Mouse (Mus musculus): ENCODE results near the gene Cnot6.

Cnot6 gene

DNA sequence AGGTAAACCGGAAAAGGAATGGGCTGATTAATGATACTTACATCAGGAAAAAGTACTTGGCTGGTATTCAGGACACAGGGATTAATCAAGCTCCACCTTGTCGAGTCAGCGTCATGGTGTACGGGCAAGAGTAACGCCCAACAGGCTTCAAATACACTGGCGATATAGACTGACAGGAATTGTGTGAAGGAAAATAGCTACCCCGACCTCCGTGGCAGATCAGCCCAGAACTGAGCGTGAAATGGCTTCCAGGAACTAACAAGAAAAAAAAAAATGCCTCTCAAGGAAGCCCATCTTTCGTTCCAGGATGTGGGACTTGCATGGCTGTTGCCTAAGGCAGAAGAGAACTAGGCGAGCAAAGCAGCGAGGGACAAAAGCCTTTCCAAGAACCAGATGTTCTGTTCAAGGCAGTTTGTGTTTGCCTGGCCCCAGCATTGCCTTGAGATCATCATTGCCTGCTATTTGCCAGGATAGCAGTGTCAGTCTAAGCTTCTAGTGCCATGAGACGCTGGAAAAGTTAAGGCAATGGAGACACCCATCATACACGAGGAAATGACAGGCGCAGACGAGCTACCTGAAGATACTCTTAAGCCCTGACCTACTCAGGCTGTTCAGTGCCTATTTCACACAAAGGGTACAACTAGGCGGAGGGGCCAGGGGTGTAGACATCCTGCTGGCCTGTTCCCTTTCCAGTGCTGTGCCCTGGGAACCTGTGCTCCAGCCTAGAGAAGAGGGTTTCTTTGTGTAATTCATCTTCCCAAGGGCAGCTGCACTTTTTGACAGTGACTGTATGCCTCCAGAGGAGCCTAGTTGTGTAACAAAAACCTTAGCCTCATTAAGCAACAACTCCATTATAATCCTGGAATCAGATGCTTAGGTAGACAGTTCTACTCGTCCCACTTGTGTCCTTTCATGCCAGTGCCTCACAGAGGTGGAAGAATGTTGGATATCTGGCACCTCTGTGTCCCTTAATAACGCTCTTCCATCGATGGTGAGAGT lies 1.1 kb upstream of the Cnot6 start:
- peak; percentile 33 to 48 for DNase-seq

DNA sequence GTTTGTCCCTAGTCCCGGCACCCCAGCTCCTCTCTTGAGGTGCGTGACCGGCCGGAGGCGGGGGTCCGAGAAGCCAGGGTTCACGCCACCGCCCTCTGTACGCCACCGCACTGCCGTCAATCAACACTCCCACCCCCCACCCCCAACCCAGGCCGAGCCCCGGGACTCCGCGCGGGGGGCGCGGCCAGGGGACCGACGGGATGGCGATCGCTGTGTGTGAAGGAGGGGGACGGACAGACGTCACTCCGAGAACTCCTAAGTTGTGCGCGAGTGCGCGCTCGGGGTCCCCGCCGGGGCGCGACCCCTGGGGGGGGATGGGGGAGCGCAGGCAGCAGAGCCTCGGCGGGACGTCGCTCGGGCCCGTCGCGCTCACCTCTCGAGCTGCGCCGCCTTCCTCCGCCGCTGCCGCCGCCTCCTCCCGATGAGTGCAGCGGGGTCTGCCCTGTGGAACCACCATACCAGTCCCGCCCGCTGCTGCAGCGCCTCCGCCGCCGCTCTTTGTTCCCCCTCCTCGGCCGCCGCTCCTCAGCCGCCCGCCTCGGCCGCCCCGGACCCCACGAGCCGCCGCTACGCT lies 455 bp downstream of the Cnot6 start:
- DNase-seq: peak; percentile 53 to 70

DNA sequence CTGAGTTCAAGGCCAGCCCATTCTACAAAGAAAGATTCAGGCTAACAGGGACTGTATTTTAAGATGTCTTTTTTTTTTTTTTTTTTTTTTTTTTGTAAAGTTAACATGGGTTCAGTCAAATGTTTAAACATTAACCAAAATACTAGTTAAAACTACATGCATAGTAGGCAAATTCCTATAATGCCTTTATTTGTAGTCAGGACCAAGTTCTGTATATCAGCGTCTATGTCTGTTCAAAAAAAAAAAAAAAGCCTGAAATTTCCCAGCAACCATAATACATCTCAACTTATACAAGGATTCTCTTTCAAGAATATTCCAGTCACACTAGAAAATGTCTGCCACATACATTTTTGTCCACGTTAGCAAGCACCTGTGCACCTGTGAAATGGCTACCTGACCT lies 1.9 kb downstream of the Cnot6 start:
- no peak for DNase-seq

DNA sequence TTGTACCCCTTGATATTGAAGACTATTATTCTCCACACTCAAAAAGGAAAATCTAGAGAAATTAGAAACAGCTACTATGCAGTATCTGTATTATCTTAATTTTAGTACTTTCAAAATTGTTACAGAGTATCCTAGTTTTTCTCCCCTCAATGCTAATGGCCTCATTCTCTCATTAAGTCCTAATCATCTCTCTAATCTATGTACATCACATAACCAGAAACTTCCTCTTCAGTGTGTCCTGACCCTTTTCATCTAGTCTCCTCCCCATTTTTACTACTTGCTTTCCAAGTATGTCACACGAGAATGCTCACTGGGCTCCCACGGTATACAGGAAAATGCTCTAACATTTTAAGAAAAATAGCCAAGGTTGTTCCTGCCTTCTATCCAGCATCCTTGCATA lies 4.7 kb downstream of the Cnot6 start:
- DNase-seq: no peak

DNA sequence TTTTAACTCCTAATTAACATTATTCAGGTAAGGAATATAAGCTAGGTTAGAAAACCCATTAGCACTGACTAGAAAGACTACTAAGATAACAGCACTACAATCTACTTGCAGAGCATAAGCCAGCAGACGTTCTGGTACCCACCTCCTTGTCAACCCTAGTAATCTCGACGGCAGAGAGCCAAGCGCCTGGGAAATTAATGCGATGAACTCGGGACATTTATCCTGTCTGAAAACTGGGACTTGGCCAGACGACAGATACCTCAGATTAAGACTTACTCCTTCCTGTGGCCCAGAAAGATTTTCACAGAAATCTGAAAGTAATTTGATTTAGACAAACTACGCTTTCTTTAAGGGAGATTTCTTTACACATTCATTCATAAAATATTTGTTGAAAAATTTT lies 7.7 kb downstream of the Cnot6 start:
- no peak for DNase-seq

DNA sequence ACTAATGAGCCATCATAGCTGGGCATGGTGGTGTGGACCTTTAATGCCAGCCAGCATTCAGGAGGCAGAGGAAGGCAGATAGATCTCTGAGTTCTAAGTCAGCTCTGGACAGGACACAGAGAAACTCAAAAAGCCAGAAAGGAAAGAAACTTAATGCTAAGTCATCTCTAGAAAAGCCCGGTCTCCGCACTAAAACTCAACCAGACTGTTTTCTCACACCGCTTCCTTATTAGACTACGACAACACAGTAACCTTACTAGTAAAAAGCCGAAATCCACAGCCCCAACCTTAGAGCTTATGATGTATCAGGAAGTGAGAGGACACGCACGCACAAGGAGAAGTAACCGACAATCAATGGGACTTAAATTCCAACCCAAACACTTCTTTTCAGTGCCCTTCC lies 10.5 kb downstream of the Cnot6 start:
- no peak for DNase-seq

DNA sequence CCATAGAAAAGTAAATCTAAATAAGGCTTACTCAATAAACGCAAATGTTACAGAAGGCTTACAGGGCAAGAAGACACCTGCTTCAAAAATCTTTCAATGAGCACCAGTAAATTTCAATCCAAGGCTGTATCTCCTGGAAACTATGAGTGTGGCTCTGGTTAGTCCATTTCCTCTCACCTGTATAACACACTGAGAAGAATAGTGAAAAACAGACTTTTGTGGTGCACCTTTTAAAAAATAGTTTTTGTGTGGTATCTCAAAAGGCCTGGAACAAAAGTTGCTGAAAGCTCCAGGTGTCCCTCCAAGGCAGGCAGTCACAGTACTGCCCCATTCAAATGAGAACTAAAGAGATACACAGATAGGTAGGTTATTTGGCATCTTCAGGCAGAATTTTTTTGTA lies 13.4 kb downstream of the Cnot6 start:
- DNase-seq: no peak

DNA sequence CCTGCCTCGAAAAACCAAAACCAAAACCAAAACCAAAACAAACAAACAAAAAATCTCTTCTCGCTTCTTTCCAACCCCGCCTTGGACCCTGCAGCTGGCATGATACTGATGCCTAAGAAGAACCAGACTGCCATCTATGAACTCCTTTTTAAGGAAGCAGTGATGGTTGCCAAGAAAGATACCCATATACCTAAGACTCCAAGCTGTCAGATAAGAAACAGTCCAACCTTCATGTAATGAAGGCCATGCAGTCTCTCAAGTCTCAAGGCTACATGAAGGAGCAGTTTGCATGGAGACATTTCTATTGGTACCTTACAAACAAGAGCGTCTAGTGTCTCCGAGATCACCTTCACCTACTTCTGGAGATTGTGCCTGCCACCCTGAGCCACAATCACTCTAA lies 14.7 kb downstream of the Cnot6 start:
- no peak for DNase-seq

DNA sequence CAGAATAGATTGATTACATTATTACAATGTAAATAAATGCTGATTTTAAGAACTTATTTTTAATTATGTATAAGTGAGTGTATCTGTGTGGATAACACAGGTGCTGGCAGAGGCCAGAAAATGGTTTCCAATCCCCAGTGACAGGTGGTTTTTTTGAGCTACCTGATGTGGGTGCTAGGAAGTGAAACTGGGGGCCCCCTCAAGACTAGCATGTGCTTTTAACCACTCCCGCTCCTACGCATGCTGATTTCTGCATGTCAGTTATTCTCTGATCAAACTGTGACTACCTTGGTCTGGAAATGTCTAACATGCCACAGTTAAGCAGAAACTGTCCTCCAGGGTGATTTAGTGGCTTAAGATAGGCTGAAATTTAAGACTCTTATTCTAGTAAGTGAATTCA lies 16.1 kb downstream of the Cnot6 start:
- DNase-seq: no peak

DNA sequence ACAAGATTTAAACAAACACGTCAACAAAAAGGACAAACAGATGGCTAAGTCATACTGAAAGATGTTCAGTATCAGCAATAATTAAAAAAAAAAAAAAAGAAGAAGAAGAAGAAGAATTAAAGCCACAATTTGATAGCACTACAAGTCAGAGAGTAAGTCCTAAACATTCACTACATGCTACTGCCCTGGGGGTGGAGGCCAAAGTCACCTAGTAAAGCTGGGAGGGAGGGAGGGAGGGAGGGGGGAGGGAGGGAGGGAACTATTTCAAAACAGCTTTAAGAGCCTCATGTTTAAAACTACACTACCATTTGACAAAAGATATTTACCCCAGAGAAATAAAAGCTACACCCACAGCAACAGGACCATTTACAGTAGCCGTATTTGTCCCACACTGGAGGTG lies 16.8 kb downstream of the Cnot6 start:
- no peak for DNase-seq

DNA sequence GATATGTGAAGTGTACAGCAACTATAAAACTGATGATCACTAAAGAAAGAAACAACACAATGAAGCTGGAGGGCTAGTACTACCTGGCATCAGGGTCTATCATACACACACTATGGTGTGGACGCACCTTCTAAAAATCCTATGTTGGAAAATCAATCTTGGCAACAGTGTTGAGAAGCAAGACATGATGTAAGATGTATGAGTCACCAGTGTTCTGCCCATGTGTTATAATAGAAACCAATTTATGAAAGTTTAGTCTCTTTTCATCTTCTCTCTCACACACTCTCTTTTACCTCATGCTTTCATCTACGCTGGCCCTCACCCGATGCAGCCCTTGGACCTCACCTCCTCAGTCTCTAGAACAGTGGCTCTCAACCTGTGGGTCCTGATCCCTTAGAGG lies 17.5 kb downstream of the Cnot6 start:
- no peak for DNase-seq

DNA sequence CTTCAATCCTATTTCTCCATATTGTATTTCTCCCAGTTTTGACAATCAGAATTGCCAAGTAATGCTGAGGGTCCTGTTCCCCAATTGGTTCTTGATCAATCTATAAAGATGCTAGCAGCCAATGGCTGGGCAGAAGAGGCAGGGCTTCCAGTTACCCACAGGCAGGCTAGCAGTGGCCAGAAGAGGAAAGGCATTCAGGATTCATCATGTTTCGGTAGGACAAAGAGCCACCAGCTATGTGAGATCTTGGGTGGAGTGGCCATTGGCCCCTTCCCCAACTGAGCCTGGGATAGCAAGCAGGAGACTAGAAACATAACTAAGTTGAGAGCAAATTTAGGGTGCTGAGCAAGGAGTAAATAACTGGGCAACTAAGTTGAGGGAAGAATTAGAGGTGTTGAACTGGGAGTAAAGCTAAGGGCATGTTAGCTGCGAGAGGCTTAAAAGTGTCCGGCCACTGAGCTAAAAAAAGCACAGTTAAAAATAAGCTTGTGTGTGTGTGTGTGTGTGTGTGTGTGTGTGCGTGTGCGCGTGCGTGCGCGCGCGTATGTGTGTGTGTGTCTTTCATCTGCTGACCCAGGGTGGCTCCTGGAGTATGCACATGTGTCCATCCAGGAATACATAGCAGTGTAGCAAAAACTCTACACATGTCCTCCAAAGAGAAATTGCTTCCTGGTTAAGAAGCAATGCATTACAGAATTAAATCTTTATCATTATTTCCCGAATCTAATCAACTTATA lies 28.1 kb downstream of the Cnot6 start:
- DNase-seq: no peak

DNA sequence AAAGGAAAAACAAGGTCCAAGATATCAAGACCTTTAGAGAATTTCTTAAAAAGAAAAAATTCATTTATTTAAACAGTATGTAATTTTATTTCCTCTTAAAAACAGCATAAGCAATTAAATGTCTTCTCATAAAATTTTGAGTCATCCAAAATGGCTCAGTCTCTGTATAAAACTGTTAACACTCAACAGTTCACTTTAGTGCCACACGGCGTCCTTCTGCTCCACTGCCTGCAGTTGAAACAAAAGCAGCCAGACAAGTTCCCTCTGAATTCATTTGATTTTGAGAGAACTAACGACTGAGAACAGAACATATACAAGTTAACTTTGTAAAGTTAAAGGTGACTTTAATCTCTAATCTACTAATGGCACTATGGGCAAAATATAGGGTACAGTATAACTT lies 39.1 kb downstream of the Cnot6 start:
- DNase-seq: no peak

DNA sequence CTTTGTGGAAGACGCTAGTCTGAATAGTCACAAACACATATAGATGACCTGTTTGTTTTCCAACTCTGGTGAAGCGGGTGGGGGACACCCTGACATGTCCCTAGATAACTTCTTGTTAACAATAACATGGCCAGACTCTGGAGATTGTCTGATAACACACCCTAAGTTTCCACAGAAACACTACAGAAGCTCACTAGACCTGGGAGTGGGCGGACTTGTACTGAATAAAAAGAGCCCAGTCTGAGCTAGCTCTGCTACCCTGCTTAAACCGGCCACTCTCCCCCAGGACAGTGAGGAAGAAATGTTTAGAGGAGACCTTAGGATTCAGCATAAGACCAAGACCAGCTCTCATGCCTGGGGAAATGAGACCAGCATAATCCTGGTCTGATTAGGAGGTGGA lies 47.1 kb downstream of the Cnot6 start:
- DNase-seq: no peak

DNA sequence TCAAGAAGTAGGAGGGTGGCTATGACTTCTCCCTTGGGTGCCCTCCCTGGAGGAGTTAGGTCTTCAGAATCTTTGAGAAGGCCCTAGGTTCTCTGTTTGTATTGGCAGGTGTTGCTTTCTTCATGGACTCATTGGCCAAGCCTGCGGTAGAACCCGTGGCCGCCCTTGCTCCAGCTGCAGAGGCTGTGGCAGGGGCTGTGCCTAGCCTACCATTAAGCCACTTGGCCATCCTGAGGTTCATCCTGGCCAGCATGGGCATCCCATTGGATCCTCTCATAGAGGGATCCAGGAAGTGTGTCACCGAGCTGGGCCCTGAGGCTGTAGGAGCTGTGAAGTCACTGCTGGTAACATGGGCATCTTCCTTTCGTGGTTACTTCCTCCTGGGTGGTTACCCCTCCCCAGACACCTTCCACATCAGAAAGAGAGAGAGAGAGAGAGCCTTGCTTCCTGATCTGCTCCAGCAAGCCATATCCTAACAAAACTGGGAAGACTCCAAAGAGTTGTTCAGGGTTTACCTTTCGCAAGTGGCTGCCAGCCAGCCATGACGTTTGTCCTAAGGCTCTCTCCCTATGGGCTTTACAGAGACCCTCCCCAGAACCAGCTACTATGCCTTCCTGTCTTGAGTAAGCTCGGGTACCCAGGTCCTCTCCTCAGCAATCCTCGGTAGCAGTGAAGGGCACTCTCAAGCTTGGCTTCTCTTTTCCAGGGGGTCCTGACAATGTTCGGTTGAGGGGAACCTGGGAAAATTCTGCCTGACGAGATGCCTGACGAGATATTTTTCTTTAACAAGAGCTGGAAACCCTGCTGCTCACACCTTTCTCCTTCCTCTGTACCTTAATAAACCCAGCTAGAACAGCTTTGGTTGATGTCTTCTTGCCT lies 48.0 kb downstream of the Cnot6 start:
- DNase-seq: no peak

DNA sequence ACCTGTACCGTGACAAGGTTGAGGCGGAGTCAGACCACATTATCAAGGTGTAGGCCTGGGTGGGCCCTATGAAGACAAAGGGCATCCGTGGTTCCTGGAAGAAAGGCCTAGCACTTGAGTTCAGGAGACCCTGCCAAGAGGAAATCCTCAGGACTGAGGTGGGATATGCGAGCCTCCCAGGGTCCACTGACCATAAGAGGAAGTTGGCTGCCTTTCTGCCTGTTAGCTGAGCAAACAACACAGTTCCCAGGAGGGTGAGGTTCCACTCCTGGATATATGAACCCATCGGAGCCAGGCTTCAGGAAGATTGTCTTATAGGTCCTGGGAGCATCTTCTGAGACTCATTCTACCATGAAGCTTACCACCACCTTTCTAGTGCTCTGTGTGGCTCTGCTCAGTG lies 49.2 kb downstream of the Cnot6 start, which contains the start of gene Scgb3a1:
Gene Scgb3a1, plus strand, starts transcription at position 301 of the 400 bp plus-strand sequence.
- no peak for DNase-seq

DNA sequence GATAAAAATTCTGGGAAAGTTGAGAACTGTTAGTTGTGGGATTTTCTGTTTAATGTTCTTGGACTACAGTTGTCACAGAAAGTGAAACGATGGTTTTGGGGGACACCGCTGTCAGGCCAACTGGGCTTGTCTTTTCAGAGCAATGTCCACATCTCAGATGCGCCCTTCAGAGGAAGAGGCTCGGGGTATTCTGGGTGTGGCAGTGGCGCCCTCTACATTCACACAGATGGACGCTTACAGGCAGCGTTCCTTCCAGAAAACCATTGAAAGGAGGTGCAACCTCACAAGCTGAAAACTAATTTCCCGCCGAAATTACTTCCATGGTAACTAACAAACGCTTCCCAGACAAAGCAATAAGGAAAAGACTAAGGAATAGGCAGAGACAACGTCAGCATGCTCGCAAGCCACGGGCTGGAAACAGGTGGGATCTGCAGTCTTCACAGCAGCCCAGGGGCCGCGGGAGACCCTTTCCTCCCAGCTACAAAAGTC lies 50.2 kb downstream of the Cnot6 start:
- no peak for DNase-seq

DNA sequence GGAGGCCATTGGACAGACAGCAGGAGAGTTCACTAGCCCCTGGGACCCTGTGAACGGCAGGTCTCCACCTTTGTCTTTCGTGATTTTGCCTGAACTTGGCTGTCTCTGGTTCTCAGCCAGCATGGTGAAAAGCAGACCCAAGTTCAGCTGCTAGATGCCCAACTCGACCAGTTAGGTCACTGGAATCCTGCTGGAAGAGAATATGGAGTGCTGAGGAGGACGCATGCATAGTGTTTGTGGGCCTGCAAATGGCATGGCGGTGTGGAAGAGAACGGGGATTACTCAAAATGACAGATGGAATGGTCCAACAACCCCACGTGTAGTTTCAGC lies 53.1 kb downstream of the Cnot6 start:
- no peak for DNase-seq

DNA sequence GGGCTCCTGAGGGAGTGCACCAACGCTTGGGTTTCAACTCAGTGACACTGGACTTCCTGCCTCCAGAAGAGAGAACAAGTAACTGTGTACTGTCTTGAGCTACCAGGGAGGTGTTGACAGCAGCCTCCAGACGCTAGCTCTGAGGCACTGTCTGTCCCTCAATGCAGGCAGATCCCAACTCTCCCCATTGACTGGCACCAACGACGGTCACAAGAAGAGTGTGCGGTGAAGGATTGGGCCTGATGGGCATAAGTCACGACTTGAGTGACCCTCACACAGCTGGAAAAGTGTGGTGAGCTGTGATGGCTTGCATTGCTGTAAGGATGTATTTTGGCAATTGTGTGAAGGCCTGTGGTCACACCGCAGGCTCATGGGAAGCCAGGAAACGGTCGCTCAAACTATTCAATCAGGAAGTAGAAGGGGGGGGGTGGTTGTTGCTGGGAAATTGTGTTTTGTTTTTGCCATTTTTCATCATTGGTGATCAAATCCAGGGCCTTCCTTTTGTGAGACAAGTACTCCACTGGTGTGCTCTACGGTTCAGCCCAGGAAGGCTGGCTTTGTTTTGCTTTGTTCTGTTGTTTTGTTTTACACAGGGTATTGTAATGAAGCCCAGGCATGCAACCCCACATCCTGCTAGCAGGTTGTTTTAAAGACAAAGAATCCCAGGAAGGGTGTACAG lies 53.6 kb downstream of the Cnot6 start:
- peak in 1 of 2 experiments; percentile 36 for DNase-seq

DNA sequence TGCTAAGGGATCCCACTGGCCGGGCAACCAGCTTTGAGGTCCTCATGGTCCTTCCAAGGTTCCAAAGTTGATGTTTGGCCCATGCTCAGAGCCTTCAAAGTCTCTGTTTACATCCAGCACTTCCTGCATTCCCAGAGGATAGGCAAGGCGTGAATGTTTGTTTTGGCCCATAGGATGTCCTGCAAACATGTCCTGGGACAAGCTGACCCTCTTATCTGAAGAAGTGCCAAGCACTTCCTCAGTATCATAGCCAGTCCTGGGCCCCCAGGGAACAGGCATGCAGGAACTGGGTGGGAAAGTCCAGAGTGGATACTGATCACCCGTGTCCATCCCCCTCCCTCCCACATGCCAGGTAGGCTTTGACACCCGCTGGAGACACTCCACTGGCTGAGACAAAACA lies 54.5 kb downstream of the Cnot6 start:
- no peak for DNase-seq

DNA sequence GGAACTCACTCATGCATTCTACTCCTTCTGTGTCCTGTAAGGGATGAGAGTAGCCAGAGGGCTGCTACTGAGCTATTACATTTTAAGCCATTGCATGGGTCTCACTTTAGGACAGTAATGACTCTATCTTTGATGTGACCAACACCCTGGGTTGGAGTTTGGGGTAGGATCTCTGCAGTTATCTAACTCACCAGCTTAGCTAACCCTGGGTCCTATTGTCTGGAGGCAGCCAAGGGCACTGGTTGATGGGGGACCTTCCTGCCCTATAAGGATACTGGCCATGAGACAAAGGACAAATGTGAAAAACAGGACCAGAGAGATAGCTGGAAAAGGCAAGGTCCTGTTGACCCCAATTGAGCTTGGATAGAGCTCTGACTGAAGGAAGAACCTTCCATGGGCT lies 57.0 kb downstream of the Cnot6 start:
- no peak for DNase-seq

DNA sequence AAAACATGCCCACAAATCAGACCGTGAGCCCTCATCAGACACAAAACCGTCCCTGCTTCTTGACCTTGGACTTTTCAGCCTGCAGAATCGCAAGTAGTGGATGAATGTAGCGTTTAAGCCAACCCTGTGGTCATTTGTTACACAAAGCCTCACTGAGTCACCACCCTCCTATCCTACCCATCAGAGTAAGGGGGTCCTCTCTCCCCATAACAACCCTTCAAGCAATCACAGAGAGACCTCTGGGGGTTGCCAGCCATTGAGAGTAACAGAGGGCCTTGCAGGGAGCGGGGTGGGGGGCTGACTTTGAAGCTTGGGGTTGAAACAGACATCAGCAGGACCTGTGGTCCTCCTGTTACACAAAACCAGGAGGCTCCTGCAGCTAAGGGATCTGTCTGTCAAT lies 57.9 kb downstream of the Cnot6 start:
- DNase-seq: no peak
